Mouse (Mus musculus) adrenal gland, adult (tissue): ENCODE measurements at regions not wholly inside any gene's neighbourhood (a gene's known extent, or its start where the extent isn't known, plus 50 kb on each side); places are given as distances from the start of the nearest gene placed in this dataset.
A peak's percentile ranks its signal among the peaks of the same experiment; 100 is the strongest.

Experiments
- DNase-seq, 2 experiments: peaks; one replicate each; pipeline ENCODE4 v3.0.0; 2022 to 2023; ENCODE audit warnings: low spot score in 1 of 2; ENCODE audit not compliant: inconsistent age in 2 of 2

DNA sequence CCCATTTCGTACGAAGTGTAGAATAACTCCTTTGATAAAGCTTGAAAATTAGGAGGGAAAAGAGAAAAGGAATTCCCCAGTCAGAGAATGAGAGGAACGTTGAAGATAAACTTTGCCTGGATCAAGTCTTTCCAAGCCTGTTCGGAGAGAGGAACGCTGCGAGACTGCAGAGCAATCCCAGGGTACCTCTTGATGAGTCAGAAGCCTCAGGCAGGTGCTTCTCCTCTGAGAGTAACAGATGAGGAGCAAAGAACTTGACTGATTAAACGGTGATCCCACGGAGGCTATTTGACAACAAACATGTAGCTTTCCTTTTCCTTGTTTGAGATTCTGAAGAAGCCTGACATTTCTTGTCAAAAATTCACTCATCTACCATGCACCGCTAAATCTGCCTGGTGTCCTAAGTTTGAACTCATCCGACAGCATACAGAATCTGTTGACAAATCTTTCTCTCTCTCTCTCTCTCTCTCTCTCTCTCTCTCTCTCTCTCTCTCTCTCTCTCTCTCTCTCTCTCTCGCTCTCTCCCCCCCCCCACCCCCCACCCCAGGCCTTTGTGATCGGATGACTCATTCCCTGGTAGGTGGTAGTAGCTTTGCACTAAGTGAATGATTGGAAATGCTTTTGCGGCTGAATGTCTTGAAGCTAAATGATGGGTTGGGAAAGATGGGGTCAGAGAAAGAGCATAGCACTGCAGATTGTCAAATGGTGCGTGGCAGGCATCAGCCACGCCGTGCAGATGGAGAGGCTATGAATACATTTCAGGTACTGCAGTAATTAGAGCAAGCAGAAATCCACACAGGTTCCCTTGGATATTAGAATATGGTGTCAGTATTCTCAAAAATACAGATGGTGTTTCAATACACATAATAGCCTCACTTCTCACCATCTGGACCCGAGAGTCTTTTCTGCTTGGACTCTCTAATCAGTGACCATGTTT, 496.1 kb upstream of the Atp2b1 start:
- no peak for DNase-seq

- DNase-seq: no peak
These were observed 489.8 kb upstream of the Atp2b1 start for GRCm38 (mm10) chr10:98424450-98424849.

- DNase-seq: no peak
These were observed 479.2 kb upstream of the Atp2b1 start for GRCm38 (mm10) chr10:98434974-98435373.

DNA sequence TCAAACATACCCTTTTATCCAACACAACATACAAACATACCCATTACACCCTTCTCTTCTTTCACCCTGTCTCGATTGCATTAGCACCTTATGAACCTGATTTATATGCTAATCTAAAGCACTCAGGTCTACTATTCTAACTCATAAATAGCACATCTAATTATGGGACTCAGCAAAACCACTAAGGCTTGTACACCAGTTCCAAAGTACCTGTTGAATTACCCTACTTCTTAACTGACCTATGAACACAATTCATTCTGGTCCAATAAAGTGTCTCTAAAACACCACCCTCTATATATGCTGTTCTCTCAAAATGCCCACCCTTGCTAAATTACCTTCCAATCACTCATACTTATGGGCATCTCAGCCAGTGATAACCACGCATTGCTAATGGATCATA, 452.7 kb upstream of the Atp2b1 start:
- DNase-seq: no peak

DNA sequence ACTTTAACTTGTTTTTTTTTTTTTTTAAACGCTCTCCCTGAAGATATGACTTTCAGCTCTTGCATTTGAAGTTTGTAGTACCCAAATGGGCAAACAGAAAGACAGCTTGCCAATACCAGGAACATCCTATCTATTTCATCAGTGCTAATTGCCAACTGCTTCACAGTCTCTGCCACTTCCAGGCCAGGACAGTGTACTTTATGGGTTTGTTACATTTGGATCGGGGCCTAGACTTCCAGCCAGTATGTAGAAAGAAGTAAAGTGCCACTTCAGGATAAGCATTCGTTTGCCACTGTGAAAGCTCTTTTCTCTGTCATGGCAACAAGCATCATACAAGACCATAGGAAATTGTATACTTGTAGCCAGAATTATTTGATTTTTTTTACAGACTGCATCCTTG, 439.6 kb upstream of the Atp2b1 start:
- DNase-seq: no peak

- DNase-seq: no peak
These were observed 428.2 kb upstream of the Atp2b1 start for GRCm38 (mm10) chr10:98485751-98486681.

- peak; percentile 64 to 89 for DNase-seq
These were observed 419.9 kb upstream of the Atp2b1 start for GRCm38 (mm10) chr10:98494354-98494753.

- peak in 1 of 2 experiments; percentile 55 for DNase-seq
These were observed 418.0 kb upstream of the Atp2b1 start for GRCm38 (mm10) chr10:98496254-98496653.

DNA sequence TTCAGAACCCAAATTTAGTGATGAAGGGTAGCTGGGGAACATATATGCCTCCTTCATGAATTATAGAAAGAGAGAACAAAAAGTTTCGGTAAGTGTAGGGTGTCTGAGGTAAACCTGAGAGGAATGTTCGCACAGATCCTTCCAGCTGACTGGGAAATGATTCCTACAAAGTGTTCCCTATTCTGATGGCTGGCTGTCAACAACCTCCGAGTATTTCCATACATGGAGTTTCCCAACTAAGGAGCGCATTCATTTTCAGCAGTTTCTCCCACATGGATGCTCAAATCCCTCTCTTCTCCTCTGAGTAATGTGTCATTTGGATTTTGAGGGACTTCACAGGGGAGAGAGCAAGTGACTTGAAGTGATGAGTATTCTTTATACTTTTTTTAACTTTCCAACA, 413.9 kb upstream of the Atp2b1 start:
- no peak for DNase-seq

GRCm38 (mm10) chr10:98501566-98501965, 412.6 kb upstream of the Atp2b1 start:
- DNase-seq: no peak

DNA sequence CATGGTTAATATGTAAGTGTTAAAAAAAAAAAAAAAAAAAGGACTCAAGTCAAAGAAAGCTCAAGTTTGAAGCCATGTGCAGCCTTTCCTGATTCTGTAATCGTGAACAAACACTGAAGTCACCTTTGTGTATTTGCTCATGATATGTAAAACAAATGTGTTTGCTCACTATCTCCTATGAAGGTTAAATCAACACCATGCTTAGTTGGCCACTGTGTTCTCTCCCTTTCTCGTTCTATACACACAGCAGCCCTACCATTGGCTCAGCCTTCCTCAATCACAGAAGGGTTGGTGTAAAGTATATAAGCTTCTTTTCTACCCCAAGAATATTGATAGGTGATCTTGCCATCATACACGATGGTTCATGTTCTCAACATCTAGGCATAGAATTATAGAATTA, 409.7 kb upstream of the Atp2b1 start:
- no peak for DNase-seq

GRCm38 (mm10) chr10:98508515-98509143, 405.6 kb upstream of the Atp2b1 start:
- DNase-seq: peak in 1 of 2 experiments; percentile 83

DNA sequence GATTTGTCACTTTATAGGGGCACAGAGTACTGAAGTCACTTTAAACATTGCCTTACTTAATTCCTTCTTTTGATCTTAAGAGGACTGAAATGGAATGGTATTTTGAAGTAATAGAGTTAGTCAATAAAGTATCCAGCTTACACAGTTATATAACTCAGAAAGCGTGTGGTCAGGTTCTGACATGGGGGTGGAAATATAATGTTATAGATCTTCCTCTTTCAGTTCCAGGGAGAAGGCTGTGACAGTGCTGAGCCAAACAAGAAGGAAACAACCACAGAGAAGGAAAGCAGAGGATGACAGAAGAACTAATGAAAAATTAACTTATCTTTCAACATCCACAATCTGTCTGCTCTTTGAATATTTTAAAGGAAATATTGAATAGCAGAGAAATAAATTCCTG, 399.4 kb upstream of the Atp2b1 start:
- no peak for DNase-seq

DNA sequence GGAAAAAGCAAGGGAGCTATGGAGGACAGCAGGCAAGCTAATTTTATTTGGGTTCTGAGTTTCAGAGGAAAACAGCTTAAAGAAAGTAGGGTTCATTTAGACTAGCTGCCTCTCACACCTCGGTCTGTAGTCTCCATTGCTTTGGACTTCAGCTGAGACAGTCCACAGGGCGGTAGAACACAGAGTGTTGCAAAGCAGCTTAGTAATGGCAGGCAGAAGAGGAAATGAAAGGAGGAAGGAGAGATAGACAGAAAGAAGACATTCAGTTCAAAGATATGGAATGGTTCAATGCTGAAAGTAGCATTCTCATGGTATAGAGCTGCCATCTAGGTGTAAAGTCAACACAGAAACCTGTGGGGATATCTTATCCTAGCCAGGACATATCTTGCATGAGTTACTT, 396.6 kb upstream of the Atp2b1 start:
- no peak for DNase-seq

DNA sequence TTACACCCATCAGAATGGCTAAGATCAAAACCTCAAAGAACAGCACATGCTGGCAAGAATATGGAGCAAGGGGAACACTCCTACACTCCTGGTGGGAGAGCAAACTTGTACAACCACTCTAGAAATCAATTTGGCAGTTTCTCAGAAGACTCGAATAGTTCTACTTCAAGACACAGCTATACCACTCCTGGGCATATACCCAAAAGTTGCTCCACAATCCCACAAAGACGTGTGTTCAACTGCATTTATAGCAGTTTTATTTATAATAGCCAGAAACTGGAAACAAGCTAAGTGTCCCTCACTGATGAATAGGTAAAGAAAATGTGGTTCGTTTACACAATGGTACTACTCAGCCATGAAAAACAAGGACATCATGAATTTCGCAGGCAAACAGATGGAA, 384.6 kb upstream of the Atp2b1 start:
- no peak for DNase-seq

GRCm38 (mm10) chr10:98531425-98531824, 382.8 kb upstream of the Atp2b1 start:
- DNase-seq: no peak

GRCm38 (mm10) chr10:98538706-98539105, 375.5 kb upstream of the Atp2b1 start:
- DNase-seq: no peak

DNA sequence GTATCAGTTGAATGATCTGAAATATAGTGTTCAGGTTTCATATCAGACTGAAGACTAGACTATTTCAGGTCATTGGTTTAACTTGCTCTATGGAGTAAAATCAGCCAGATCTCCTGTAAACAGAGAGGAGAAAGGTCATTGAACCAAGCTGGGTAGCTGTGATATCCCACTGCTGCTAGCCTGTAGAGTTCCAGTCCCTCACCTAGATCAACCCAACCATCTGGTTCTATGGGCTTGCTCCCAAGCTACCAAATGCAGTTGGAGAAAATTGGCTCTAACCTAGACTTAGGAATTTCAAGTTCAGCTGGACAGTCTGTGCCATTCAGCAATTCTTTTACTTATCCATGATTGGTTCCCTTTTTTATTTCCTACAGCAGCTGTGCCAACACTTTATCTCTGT, 373.1 kb upstream of the Atp2b1 start:
- DNase-seq: no peak

DNA sequence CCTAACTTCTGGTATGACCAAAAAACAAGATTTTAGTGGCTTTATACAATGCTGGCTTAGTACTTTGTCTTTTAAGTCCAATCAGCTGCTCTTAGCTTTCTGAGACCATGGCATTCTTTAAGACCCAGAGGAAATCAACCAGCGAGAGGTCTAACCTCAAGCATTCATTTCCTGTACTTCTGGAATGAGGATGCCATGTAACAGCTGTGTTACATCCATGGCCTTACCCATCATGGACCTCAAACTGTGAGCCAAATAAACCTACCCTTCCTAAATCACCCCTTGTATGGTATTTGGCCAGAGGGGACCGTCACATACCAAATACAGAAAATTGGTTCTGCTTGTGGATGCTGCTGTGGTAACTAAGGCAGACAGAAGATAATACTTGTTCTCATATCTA, 372.1 kb upstream of the Atp2b1 start:
- no peak for DNase-seq

DNA sequence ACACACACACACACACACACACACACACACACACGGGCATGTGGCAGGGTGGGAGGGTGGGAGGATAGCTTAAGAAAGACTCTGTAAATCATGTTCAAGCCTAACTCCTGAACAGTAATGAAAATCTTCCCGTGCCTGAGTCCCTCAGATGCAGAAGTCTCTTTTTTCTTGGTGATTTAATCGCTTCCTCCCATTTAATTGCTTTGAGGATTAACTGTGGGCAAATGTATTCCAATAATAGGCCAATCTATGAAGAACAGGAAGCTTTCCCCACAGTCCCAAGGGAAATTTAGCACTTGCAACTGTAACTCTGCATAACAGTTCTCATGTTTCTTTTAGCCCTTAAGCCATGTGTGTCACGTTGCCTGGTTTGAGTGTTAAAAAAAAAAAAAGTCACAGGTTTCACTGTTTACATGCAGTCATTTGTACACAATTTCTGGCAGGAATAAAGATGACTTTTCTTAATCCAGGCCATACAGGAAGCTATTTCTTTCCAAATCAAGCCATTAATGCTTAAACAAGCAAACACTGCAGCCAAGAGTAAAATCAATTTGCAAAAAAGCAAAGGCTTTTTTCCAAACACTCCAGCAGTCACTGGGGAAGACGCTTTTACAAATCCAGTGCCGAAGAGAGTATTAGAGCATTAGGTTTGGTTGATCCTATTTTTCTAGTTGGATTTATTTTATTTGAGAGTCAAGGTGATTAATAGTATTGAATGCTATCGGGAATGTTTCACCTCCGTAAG, 370.8 kb upstream of the Atp2b1 start:
- DNase-seq: no peak

GRCm38 (mm10) chr10:98543998-98544349, 370.2 kb upstream of the Atp2b1 start:
- no peak for DNase-seq
